Mouse (Mus musculus) testis, adult 2 months (tissue): ENCODE measurements at regions not wholly inside any gene's neighbourhood (a gene's known extent, or its start where the extent isn't known, plus 50 kb on each side); places are given as distances from the start of the nearest gene placed in this dataset.

Experiments
- H3K27ac ChIP-seq: fragments of 200-500 bp; 2 replicates; pipeline ENCODE4 v1.5.1; 2012; ENCODE audit warnings: low read depth, low read length; ENCODE audit not compliant: control insufficient read depth, insufficient read depth
- H3K27me3 ChIP-seq: fragments of 200-500 bp; 2 replicates; pipeline ENCODE4 v1.6.1; 2012; ENCODE audit warnings: mild to moderate bottlenecking, low read length, moderate library complexity; ENCODE audit not compliant: control insufficient read depth, insufficient read depth
- H3K36me3 ChIP-seq: fragments of 200-500 bp; 2 replicates; pipeline ENCODE4 v1.6.1; 2012; ENCODE audit warnings: mild to moderate bottlenecking, low read length; ENCODE audit not compliant: control insufficient read depth, insufficient read depth
- H3K4me1 ChIP-seq: fragments of 200-500 bp; 2 replicates; pipeline ENCODE4 v1.6.1; 2012; ENCODE audit warnings: low read length; ENCODE audit not compliant: control insufficient read depth, insufficient read depth
- H3K4me3 ChIP-seq: fragments of 200-500 bp; 2 replicates; pipeline ENCODE4 v1.5.1; 2012; ENCODE audit warnings: low read depth, mild to moderate bottlenecking, low read length, moderate library complexity, mixed read lengths; ENCODE audit not compliant: control insufficient read depth
- CTCF ChIP-seq: fragments of 200-500 bp; IDR thresholded peaks from 2 replicates; pipeline ENCODE4 v1.5.1; 2012; ENCODE audit warnings: low read depth, mild to moderate bottlenecking, inconsistent platforms, low read length, moderate library complexity; ENCODE audit not compliant: control insufficient read depth, insufficient read depth, insufficient replicate concordance
- POLR2A ChIP-seq: fragments of 200-500 bp; IDR thresholded peaks from 2 replicates; pipeline ENCODE4 v1.6.1; 2012; ENCODE audit warnings: low read depth, mild to moderate bottlenecking, inconsistent platforms, low read length, moderate library complexity; ENCODE audit not compliant: control insufficient read depth

DNA sequence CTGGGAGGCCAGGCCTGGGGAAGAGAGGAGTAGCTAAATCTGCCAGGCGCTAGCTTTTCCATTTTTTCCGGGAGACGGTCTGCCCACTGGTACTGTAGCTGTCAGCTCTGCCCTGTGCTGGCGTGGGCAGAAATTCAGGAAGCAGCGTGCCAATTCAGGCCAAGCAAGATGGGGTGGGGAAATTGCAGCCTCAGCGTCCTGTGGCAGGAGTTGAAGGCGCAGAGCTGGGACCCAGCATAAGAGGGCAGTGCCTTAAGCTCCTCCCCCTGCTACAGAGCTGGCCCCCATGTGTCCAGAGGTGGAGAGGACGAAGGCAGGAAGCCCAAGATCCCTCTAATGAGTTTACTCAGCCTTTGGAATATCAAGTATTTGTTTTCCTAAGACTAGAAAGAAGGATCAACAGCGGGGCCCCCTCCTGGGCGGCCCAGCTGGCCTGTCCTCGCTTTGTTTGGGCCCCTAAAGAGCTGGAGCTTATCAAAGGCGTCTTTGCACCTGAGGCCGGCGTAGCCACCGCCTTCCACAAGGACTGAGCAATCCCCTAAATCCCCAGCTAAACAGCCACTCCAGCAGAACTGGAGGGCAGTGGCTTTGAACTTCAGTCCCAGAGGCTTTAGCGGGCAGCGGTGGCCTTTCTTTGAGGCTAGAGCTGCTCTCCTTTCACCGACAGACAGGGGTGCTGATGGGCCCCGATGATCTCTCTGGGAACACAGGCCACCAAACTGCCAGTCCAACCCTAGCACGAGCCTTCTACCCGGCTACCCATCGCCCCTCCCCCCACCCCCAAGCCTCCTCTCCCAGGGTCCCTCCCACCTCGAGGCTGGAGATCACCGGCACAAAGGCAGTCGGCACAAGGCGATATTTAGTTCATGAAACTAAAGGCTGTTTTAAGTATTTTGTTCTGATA is 76.0 kb upstream of the Fzd10 start:
- Histone ChIP-seq H3K27me3 (no peaks in the 10 kb centered on the region), H3K27ac (peak overlapping the region; percentile 80), H3K36me3 (no peaks in the 10 kb centered on the region), H3K4me1 (peaks cover 19% of the 10 kb centered on the region), H3K4me3 (peak overlapping the region; percentile 83)
- TF ChIP-seq POLR2A (peak; percentile 31; the same call in 1 of the 2 replicates), CTCF (no peak)

DNA sequence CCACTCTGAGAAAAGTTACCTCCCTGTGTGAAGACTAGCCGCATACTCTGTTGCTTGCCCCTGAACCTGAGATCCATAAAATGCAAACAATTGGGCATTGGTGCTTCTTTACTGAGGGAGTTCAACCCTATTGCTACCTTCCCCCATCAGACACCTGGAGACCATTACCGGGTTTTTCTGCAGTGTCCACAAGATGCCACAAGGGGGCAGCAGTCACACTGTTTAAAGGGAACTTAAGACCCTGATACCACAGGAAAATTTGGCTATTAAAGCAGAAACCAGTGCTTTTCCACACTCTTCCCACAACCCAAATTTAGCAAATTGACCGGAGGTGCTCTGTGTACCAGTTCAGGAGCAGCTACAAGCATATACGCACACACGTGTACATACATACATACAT is 78.0 kb upstream of the Fzd10 start:
- no peaks in the 10 kb centered on the region for H3K27me3 ChIP-seq
- TF ChIP-seq POLR2A = no peak
- TF ChIP-seq CTCF = peak; percentile 42; the same call in 1 of the 2 replicates
- H3K4me3 ChIP-seq = no peak overlapping the region
- H3K4me1 ChIP-seq = peaks cover 13% of the 10 kb centered on the region
- no peaks in the 10 kb centered on the region for H3K36me3 ChIP-seq
- H3K27ac ChIP-seq = no peak overlapping the region

DNA sequence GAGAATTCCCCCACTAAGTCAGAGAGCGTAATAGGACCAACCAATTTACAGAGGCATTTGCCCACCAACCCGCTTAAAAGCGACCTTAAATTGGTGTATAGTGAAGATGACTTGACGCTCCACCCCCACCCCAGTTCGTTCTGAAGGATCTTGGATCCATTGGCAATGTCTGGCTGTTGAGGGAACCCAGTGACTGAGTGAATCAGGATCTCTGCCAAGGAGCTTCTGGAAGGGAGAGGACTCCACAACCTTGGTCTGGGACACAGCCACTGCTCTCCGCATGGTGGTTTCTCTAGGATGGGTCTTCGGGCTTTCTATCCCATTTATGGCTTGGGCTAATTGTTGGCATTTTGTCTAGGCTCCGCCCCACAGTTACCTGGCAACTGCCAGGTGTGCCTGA is 83.3 kb upstream of the Fzd10 start:
- Histone ChIP-seq H3K27me3 (no peaks in the 10 kb centered on the region), H3K27ac (no peak overlapping the region), H3K4me1 (peaks cover 9% of the 10 kb centered on the region), H3K4me3 (no peak overlapping the region), H3K36me3 (no peaks in the 10 kb centered on the region)
- no peak for TF ChIP-seq POLR2A

DNA sequence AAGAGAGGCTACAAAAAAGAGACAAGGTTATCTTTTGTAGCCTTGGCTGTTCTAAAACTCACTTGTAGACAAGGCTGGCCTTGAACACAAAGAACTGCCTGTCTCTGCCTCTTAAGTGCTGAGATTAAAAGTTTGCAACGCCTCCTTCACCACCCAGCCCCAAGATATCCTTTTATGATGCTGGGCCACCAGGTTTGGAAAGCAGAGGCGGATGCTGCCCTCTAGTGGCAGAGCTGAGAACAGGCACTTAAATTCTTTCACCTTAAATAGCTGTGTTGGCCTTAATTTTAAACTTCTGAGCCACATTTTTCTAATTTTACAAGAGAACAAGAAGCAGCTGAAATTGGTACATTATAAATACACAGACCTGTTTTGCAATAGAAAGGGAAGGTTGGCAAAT is 82.5 kb upstream of the Tmem132d start:
- TF ChIP-seq CTCF (peak; percentile 80; the same call in 1 of the 2 replicates), POLR2A (no peak)
- H3K36me3 ChIP-seq = no peaks in the 10 kb centered on the region
- no peaks in the 10 kb centered on the region for H3K27me3 ChIP-seq
- H3K27ac ChIP-seq = no peak overlapping the region
- peaks cover 9% of the 10 kb centered on the region for H3K4me1 ChIP-seq
- H3K4me3 ChIP-seq = no peak overlapping the region

DNA sequence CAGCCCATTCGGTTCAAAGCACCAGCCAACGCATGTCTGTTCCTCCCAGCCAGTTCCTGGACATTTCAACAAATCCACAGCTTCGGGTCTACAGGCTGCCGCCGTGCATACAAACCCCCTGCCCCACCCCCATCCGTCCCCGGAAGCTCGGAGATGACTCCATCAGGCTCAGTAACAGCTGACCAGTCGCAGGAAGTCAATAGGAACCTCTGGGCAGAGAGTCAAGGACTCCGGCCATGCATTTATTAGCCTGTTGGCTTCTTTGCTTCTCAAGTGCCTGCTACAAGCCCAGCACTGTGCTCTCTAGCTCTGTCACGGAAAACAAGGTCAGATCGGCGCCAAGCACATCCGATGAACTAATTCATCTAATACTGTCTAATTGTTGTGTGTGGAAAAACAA is 80.4 kb upstream of the Tmem132d start:
- no peak overlapping the region for H3K27ac ChIP-seq
- no peak for TF ChIP-seq POLR2A
- TF ChIP-seq CTCF = no peak
- H3K4me1 ChIP-seq = peaks cover 9% of the 10 kb centered on the region
- no peaks in the 10 kb centered on the region for H3K36me3 ChIP-seq
- no peak overlapping the region for H3K4me3 ChIP-seq
- no peaks in the 10 kb centered on the region for H3K27me3 ChIP-seq

DNA sequence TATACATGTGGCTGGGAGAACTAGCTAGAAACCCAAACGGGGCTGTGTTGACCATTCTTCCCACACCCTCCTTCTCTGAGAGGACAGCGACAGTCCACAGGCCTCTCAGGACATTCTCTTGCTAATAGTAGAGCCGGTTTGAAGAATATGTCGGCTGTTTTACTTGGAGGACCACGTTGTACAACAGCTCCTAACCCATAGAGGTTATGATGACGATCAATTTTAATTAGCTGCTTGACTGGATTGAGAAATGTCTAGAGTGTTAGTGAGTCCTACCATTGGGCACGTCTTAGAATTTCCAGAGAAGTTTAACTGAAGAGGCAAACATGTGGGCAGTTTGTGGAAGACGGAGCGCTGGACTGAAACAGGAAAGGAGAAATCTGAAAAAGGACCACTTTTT is 79.7 kb upstream of the Tmem132d start:
- H3K4me3 ChIP-seq = no peak overlapping the region
- no peak overlapping the region for H3K27ac ChIP-seq
- H3K36me3 ChIP-seq = no peaks in the 10 kb centered on the region
- no peak for TF ChIP-seq POLR2A
- no peak for TF ChIP-seq CTCF
- no peaks in the 10 kb centered on the region for H3K27me3 ChIP-seq
- H3K4me1 ChIP-seq = peaks cover 9% of the 10 kb centered on the region

DNA sequence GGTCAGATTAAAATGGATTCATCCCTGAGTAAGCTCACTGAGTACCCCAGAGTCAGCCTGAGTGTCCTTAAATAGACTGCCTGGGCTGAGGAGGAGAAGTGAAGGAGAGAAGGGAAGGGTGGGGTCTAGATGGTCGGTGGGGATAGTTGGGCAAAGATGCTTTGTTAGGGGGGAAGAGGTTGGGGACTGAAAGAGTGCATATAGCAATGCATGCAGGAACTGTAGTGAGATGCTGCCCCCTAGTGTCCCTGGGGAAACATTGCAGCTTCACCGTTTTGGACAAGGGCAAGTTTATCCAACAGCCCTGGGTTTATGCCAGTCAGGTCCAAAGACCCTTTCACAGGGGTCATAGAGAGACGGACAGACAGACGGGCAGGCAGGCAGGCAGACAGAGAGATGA is 71.6 kb upstream of the Tmem132d start:
- Histone ChIP-seq H3K4me1 (peaks cover 4% of the 10 kb centered on the region), H3K36me3 (no peaks in the 10 kb centered on the region), H3K4me3 (no peak overlapping the region), H3K27ac (no peak overlapping the region), H3K27me3 (no peaks in the 10 kb centered on the region)
- TF ChIP-seq POLR2A (no peak), CTCF (peak; percentile 76)

DNA sequence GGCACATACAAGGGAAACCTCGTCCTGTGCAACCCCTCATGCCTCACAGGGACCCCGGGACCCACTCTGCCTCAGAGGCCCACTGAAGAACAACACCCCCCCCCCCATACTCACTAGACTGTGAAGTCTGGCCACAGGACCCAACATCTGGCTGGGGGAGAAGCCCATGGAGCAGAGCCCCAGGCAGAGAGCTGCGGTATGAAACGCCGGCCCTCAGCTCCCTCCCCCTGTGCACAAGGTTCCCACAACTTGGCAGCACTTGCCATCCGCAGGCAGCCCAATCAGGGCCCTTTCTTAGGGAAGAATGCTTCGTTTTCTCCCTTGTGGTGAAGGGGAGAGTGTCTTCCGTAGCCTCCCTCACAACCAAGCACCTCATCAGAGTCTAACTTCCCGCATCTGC is 66.6 kb upstream of the Tmem132d start:
- no peaks in the 10 kb centered on the region for H3K27me3 ChIP-seq
- no peak overlapping the region for H3K27ac ChIP-seq
- peak overlapping the region; percentile 6; the same call in 1 of the 2 replicates for H3K4me3 ChIP-seq
- no peak for TF ChIP-seq CTCF
- no peak for TF ChIP-seq POLR2A
- H3K4me1 ChIP-seq = peaks cover 7% of the 10 kb centered on the region
- H3K36me3 ChIP-seq = no peaks in the 10 kb centered on the region
